Mouse (Mus musculus) layer of hippocampus, adult 11-12 months (tissue): ENCODE measurements around the gene Olfr715.
"Not testable (repeated sequence)": the region's sequence is repeated elsewhere in the genome, so short reads cannot be mapped to it uniquely, and the experiment has no call there.

Source experiments
- DNase-seq: peaks from one replicate; pipeline ENCODE4 v3.0.0; 2022; ENCODE audit warnings: low spot score

The Olfr715 gene

GRCm38 (mm10) chr7:107130983-107131382, at the start of gene Olfr715:
TSS of gene Olfr715 (minus strand) at chr7:107131083.
- not testable (repeated sequence) for DNase-seq

- no peak for DNase-seq
These were observed 49.5 kb upstream of the Olfr715 start for GRCm38 (mm10) chr7:107180406-107180805.

GRCm38 (mm10) chr7:107166690-107167089, 35.8 kb upstream of the Olfr715 start, which contains the start of gene Nlrp14:
TSS of gene Nlrp14 (plus strand) at chr7:107166990.
- DNase-seq, result no peak

- DNase-seq, result not testable (repeated sequence)
These were observed 7.1 kb upstream of the Olfr715 start, which contains the start of gene Olfr716 for GRCm38 (mm10) chr7:107138027-107138426. TSS of gene Olfr716 (plus strand) at chr7:107138327.

GRCm38 (mm10) chr7:107110269-107110668, 20.6 kb downstream of the Olfr715 start, which contains the start of gene Olfr715b:
TSS of gene Olfr715b (minus strand) at chr7:107110369.
- not testable (repeated sequence) for DNase-seq

GRCm38 (mm10) chr7:107092920-107093319, 38.0 kb downstream of the Olfr715 start, which contains the start of gene Olfr17:
TSS of gene Olfr17 (plus strand) at chr7:107093220.
- no peak for DNase-seq
